Mouse (Mus musculus): ENCODE results near the gene Pik3r2. TPM values are rescaled to one million over a fixed set of nuclear protein-coding genes. Genes with fewer than 3 reads are reported as not detected.

Pik3r2 gene
- polyA plus RNA-seq, 1 experiment from 2014 or later, result 112 TPM

- H3K4me3 ChIP-seq (ENCODE audit: low read depth, low read length), result no peak overlapping the region
- H3K4me1 ChIP-seq (ENCODE audit: control insufficient read depth, insufficient read depth, low read length), result no peaks in the 10 kb centered on the region
- H3K9me3 ChIP-seq (replicated peaks; ENCODE audit: control insufficient read depth, low read length, poor library complexity, severe bottlenecking), result no peaks in the 10 kb centered on the region
- WGBS, result 66% methylated on average over 4 of the region's 4 CpGs
- no peaks in the 10 kb centered on the region for H3K36me3 ChIP-seq (ENCODE audit: control insufficient read depth, insufficient read depth, low read length)
- H3K9ac ChIP-seq (ENCODE audit: low read depth, low read length), result no peak overlapping the region
- ATAC-seq, result no peak
- H3K4me2 ChIP-seq (ENCODE audit: low read length), result no peak overlapping the region
- no peak overlapping the region for H3K27ac ChIP-seq (ENCODE audit: low read length)
- peaks cover 8% of the 10 kb centered on the region for H3K27me3 ChIP-seq (ENCODE audit: control insufficient read depth, insufficient read depth, low read depth, low read length)
Measured at GRCm38 (mm10) chr8:70812885-70813284, 36.4 kb upstream of the Pik3r2 start.

DNA sequence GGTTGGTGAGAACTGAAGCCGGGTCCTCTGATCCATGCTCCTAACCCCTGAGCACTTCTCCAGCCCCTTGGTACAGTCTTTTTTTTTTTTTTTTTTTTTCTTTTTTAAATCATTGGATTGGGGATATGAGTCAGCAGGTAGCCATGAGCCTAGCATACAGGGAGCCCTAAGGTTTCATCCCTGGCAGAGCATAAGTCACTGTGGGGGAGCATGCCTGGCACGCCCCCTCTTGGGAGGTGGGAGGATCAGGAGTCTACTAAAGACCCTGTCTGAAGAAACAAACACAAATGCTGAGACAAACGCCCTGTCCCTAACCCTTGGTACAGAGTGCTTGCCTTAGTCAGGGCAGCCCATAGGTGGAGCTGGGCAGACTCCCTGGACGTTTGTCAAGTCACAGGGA is 35.5 kb upstream of the Pik3r2 start:
- H3K9me3 ChIP-seq (replicated peaks; ENCODE audit: control insufficient read depth, low read length, poor library complexity, severe bottlenecking), result no peaks in the 10 kb centered on the region
- 40% methylated on average over 4 of the region's 4 CpGs for WGBS
- H3K27me3 ChIP-seq (ENCODE audit: control insufficient read depth, insufficient read depth, low read depth, low read length), result peaks cover 6% of the 10 kb centered on the region

GRCm38 (mm10) chr8:70810962-70811680 is 34.6 kb upstream of the Pik3r2 start:
- ATAC-seq, result no peak
- H3K36me3 ChIP-seq (ENCODE audit: control insufficient read depth, insufficient read depth, low read length), result no peaks in the 10 kb centered on the region
- no peak overlapping the region for H3K27ac ChIP-seq (ENCODE audit: low read length)
- H3K4me1 ChIP-seq (ENCODE audit: control insufficient read depth, insufficient read depth, low read length), result no peaks in the 10 kb centered on the region
- 77% methylated on average over 20 of the region's 20 CpGs for WGBS
- H3K4me2 ChIP-seq (ENCODE audit: low read length), result no peak overlapping the region
- no peaks in the 10 kb centered on the region for H3K9me3 ChIP-seq (replicated peaks; ENCODE audit: control insufficient read depth, low read length, poor library complexity, severe bottlenecking)
- peaks cover 8% of the 10 kb centered on the region for H3K27me3 ChIP-seq (ENCODE audit: control insufficient read depth, insufficient read depth, low read depth, low read length)
- no peak overlapping the region for H3K9ac ChIP-seq (ENCODE audit: low read depth, low read length)
- H3K4me3 ChIP-seq (ENCODE audit: low read depth, low read length), result no peak overlapping the region

More for the DNA sequence above, 35.5 kb upstream of the Pik3r2 start:
- Histone ChIP-seq H3K36me3 (ENCODE audit: control insufficient read depth, insufficient read depth, low read length) (no peaks in the 10 kb centered on the region), H3K4me3 (ENCODE audit: low read depth, low read length) (no peak overlapping the region), H3K4me1 (ENCODE audit: control insufficient read depth, insufficient read depth, low read length) (no peaks in the 10 kb centered on the region), H3K9ac (ENCODE audit: low read depth, low read length) (no peak overlapping the region), H3K4me2 (ENCODE audit: low read length) (no peak overlapping the region), H3K27ac (ENCODE audit: low read length) (no peak overlapping the region)
- ATAC-seq, result no peak

DNA sequence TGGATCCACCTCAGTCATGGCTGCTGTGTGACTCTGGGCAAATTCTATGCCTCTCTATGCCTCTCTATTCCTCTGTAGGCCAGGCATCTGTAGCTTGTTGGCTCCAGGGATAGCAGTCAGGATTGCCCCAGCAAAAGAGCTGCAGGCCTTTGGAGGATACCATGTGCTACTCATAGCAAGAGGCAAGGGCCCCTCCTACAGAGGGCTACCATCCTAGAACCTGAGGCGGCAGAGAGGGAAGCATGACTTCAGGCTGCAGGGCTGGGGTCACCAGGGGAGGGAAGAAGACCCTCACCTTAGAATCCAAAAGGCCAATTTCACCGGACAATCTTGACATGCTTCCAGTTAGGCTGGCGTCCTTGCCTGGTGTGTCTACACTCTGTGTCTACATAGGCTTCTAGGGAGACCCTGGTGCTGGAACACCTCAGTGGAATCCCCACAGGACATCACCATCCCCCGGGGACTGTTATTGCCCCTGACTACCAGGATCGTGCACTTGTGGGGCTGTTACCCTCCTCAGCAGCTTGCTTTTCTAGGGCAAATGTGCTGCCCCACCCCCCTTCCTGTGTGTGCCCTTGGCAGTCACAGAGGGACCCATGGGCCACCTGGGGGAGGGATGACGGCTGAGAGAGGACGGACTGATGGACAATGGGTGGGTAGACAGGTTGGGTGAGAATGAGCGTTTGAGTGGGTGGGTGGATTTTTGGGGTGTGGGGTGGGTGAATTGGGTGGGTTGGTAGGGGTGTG is 32.6 kb upstream of the Pik3r2 start:
- ATAC-seq, result no peak
- Histone ChIP-seq H3K4me3 (ENCODE audit: low read depth, low read length) (no peak overlapping the region), H3K36me3 (ENCODE audit: control insufficient read depth, insufficient read depth, low read length) (no peaks in the 10 kb centered on the region), H3K9ac (ENCODE audit: low read depth, low read length) (no peak overlapping the region), H3K27me3 (ENCODE audit: control insufficient read depth, insufficient read depth, low read depth, low read length) (peaks cover 12% of the 10 kb centered on the region), H3K27ac (ENCODE audit: low read length) (no peak overlapping the region), H3K9me3 (replicated peaks; ENCODE audit: control insufficient read depth, low read length, poor library complexity, severe bottlenecking) (no peaks in the 10 kb centered on the region), H3K4me1 (ENCODE audit: control insufficient read depth, insufficient read depth, low read length) (peaks cover 4% of the 10 kb centered on the region), H3K4me2 (ENCODE audit: low read length) (no peak overlapping the region)
- WGBS, result 83% methylated on average over 8 of the region's 8 CpGs

DNA sequence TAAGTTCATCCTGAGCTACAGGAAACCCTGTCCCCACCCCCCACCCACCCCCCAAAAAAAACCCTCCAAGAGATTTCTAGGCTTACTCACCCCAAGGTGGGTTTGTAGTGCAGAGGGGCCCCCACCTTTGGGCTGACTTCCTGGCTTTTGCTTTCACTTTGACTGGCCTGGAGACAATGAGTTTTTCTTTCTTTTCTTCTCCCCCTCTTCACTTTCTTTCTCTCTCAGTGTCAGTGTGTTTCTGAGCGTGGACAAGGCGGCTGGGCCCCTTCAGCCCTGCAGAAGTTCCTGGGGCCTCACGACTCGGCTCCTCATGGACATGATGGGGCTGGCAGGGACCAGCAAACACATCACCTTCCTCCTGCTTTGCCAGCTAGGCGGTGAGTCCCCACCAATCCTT is 31.7 kb upstream of the Pik3r2 start, which contains the start of gene Il12rb1:
Gene Il12rb1 (plus strand): TSS at position 211 of the 400 bp plus-strand sequence.
- H3K36me3 ChIP-seq (ENCODE audit: control insufficient read depth, insufficient read depth, low read length), result no peaks in the 10 kb centered on the region
- no peak within 1 kb of the TSS for H3K4me3 ChIP-seq (ENCODE audit: low read depth, low read length)
- H3K9me3 ChIP-seq (replicated peaks; ENCODE audit: control insufficient read depth, low read length, poor library complexity, severe bottlenecking), result no peaks in the 10 kb centered on the region
- H3K4me1 ChIP-seq (ENCODE audit: control insufficient read depth, insufficient read depth, low read length), result peaks cover 10% of the 10 kb centered on the region
- no peak within 1 kb of the TSS for H3K9ac ChIP-seq (ENCODE audit: low read depth, low read length)
- peaks cover 19% of the 10 kb centered on the region for H3K27me3 ChIP-seq (ENCODE audit: control insufficient read depth, insufficient read depth, low read depth, low read length)
- ATAC-seq, result no peak
- no peak within 1 kb of the TSS for H3K27ac ChIP-seq (ENCODE audit: low read length)
- WGBS, result 54% methylated on average over 5 of the region's 5 CpGs
- H3K4me2 ChIP-seq (ENCODE audit: low read length), result no peak within 1 kb of the TSS

DNA sequence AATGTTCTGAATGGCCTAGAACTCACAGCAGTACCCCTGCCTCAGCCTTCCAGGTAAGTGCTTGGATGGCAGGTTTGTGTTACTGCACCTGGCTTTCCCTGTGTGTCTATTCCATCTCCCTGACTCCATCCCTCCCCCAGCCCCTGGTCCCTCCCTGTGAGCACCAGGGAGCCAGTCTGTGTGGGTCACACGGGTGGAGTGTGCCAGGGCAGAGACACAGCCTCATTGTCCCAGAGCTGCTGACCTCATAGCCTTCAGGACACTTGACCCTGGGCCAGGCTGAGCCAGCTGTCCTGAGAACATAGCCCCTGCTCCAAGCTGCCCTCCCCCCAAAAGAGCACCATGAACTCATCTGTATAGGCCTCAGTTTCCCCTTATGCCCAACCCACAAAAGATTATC is 30.8 kb upstream of the Pik3r2 start:
- Histone ChIP-seq H3K27me3 (ENCODE audit: control insufficient read depth, insufficient read depth, low read depth, low read length) (peaks cover 21% of the 10 kb centered on the region), H3K27ac (ENCODE audit: low read length) (no peak overlapping the region), H3K4me2 (ENCODE audit: low read length) (no peak overlapping the region), H3K9ac (ENCODE audit: low read depth, low read length) (no peak overlapping the region), H3K4me3 (ENCODE audit: low read depth, low read length) (no peak overlapping the region), H3K4me1 (ENCODE audit: control insufficient read depth, insufficient read depth, low read length) (peaks cover 10% of the 10 kb centered on the region), H3K36me3 (ENCODE audit: control insufficient read depth, insufficient read depth, low read length) (no peaks in the 10 kb centered on the region), H3K9me3 (replicated peaks; ENCODE audit: control insufficient read depth, low read length, poor library complexity, severe bottlenecking) (no peaks in the 10 kb centered on the region)
- no peak for ATAC-seq
- 47% methylated on average over 1 of the region's 1 CpGs for WGBS

- no peak overlapping the region for H3K4me2 ChIP-seq (ENCODE audit: low read length)
- H3K4me3 ChIP-seq (ENCODE audit: low read depth, low read length), result no peak overlapping the region
- H3K27me3 ChIP-seq (ENCODE audit: control insufficient read depth, insufficient read depth, low read depth, low read length), result peaks cover 24% of the 10 kb centered on the region
- WGBS, result 83% methylated on average over 4 of the region's 4 CpGs
- H3K9me3 ChIP-seq (replicated peaks; ENCODE audit: control insufficient read depth, low read length, poor library complexity, severe bottlenecking), result no peaks in the 10 kb centered on the region
- no peak overlapping the region for H3K9ac ChIP-seq (ENCODE audit: low read depth, low read length)
- H3K36me3 ChIP-seq (ENCODE audit: control insufficient read depth, insufficient read depth, low read length), result no peaks in the 10 kb centered on the region
- ATAC-seq, result no peak
- H3K4me1 ChIP-seq (ENCODE audit: control insufficient read depth, insufficient read depth, low read length), result peaks cover 10% of the 10 kb centered on the region
- H3K27ac ChIP-seq (ENCODE audit: low read length), result no peak overlapping the region
Measured at GRCm38 (mm10) chr8:70806541-70806940, 30.0 kb upstream of the Pik3r2 start.

GRCm38 (mm10) chr8:70804481-70805206 is 28.1 kb upstream of the Pik3r2 start, which contains the start of gene Mast3:
Mast3 (minus strand) TSS chr8:70805054.
- Histone ChIP-seq H3K4me2 (ENCODE audit: low read length) (peak within 1 kb of the TSS; percentile 82), H3K4me3 (ENCODE audit: low read depth, low read length) (peak within 1 kb of the TSS; percentile 58), H3K27me3 (ENCODE audit: control insufficient read depth, insufficient read depth, low read depth, low read length) (peaks cover 24% of the 10 kb centered on the region), H3K9ac (ENCODE audit: low read depth, low read length) (peak within 1 kb of the TSS; percentile 61), H3K27ac (ENCODE audit: low read length) (no peak within 1 kb of the TSS), H3K36me3 (ENCODE audit: control insufficient read depth, insufficient read depth, low read length) (no peaks in the 10 kb centered on the region), H3K4me1 (ENCODE audit: control insufficient read depth, insufficient read depth, low read length) (peaks cover 10% of the 10 kb centered on the region), H3K9me3 (replicated peaks; ENCODE audit: control insufficient read depth, low read length, poor library complexity, severe bottlenecking) (no peaks in the 10 kb centered on the region)
- peak; percentile 89 for ATAC-seq
- 1% methylated on average over 45 of the region's 45 CpGs for WGBS

All from midbrain, embryonic 16.5 days (tissue).